Mouse (Mus musculus) bone marrow macrophage, adult 2 months (primary cell): ENCODE results near the gene Olfr1463.

Source experiments
- CTCF ChIP-seq: IDR thresholded peaks from 2 replicates; pipeline ENCODE4 v1.5.1; 2012; ENCODE audit warnings: low read depth, mild to moderate bottlenecking, low read length, moderate library complexity
- POLR2A ChIP-seq: IDR thresholded peaks from 2 replicates; pipeline ENCODE4 v1.6.1; 2012; ENCODE audit warnings: mild to moderate bottlenecking, low read depth, low read length, borderline replicate concordance

- TF ChIP-seq CTCF (no peak), POLR2A (no peak)
Measured at GRCm38 (mm10) chr19:13185434-13185833, 45.7 kb upstream of the Olfr1463 start, which contains the start of gene Olfr1462.
